8 mouse cellular contexts compared by ENCODE assay signal in genomic region chr2:164909542-164909941, GRCm38 (mm10). TPM values are rescaled to one million over a fixed set of nuclear protein-coding genes. Genes with fewer than 3 reads are reported as not detected.
A peak's percentile ranks its signal among the peaks of the same experiment; 100 is the strongest.
DNase-seq lines count a peak whose midpoint lies in the region; ATAC-seq and TF ChIP-seq lines count a peak whose summit lies in the region.

No protein-coding gene starts in this region.

- H3K4me1 ChIP-seq in forebrain, embryonic 12.5 days: peaks cover 23% of the 10 kb centered on the region
- peaks cover 17% of the 10 kb centered on the region for H3K4me1 ChIP-seq in intestine, embryonic 16.5 days (ENCODE audit: control insufficient read depth, insufficient read depth, low read length)
- H3K4me1 ChIP-seq in thymus, adult 2 months (replicated peaks; ENCODE audit: control insufficient read depth, insufficient read depth, low read length): peaks cover 39% of the 10 kb centered on the region

- TF ChIP-seq POLR2A in thymus, adult 2 months (IDR thresholded peaks at IDR 0.05; ENCODE audit: control insufficient read depth, extremely low read depth, insufficient read depth, low read length, poor library complexity): no peak

- peaks cover 8% of the 10 kb centered on the region for H3K9me3 ChIP-seq in forebrain, embryonic 12.5 days
- peaks cover 6% of the 10 kb centered on the region for H3K9me3 ChIP-seq in intestine, embryonic 16.5 days (ENCODE audit: control insufficient read depth, low read length)

- H3K9ac ChIP-seq in forebrain, embryonic 12.5 days: peak overlapping the region; percentile 17; the same call in 1 of the 2 replicates
- H3K9ac ChIP-seq in intestine, embryonic 16.5 days (ENCODE audit: low read depth, low read length): peak overlapping the region; percentile 93

- 82% methylated on average over 1 of the region's 1 CpGs for WGBS in forebrain, embryonic 12.5 days
- WGBS in intestine, embryonic 16.5 days: 75% methylated on average over 1 of the region's 1 CpGs
- 77% methylated on average over 1 of the region's 1 CpGs for WGBS in thymus, adult 2 months

- H3K4me3 ChIP-seq in forebrain, embryonic 12.5 days (replicated peaks): peak overlapping the region; percentile 74
- H3K4me3 ChIP-seq in intestine, embryonic 16.5 days (ENCODE audit: low read length): peak overlapping the region; percentile 93
- H3K4me3 ChIP-seq in thymus, adult 2 months (ENCODE audit: control insufficient read depth, insufficient read depth, low read length): no peak overlapping the region

- ATAC-seq in forebrain, embryonic 12.5 days (ENCODE audit: low FRiP score): no peak
- no peak for ATAC-seq in intestine, embryonic 16.5 days
- ATAC-seq in neutrophil, adult 5-6 weeks (ENCODE audit: extremely low read depth, insufficient number of reproducible peaks, low FRiP score, poor library complexity, severe bottlenecking): peak; percentile 20; the same call in 1 of the 2 replicates

- peaks cover 52% of the 10 kb centered on the region for H3K36me3 ChIP-seq in forebrain, embryonic 12.5 days (replicated peaks)
- H3K36me3 ChIP-seq in intestine, embryonic 16.5 days (ENCODE audit: control insufficient read depth, insufficient read depth, low read length): peaks cover 41% of the 10 kb centered on the region
- peaks cover 43% of the 10 kb centered on the region for H3K36me3 ChIP-seq in thymus, adult 2 months (ENCODE audit: control insufficient read depth, insufficient read depth, low read length)

- no peaks in the 10 kb centered on the region for H3K27me3 ChIP-seq in forebrain, embryonic 12.5 days
- H3K27me3 ChIP-seq in intestine, embryonic 16.5 days (replicated peaks; ENCODE audit: control insufficient read depth, insufficient read depth, low read length): no peaks in the 10 kb centered on the region
- no peaks in the 10 kb centered on the region for H3K27me3 ChIP-seq in thymus, adult 2 months (ENCODE audit: control insufficient read depth, insufficient read depth, low read length)

- peak overlapping the region; percentile 88 for H3K4me2 ChIP-seq in forebrain, embryonic 12.5 days
- H3K4me2 ChIP-seq in intestine, embryonic 16.5 days (ENCODE audit: low read depth, low read length): peak overlapping the region; percentile 69

- 0 out of 2 replicates have a peak overlapping the region, but pooled peaks have one; percentile 8 for H3K27ac ChIP-seq in forebrain, embryonic 12.5 days
- no peak overlapping the region for H3K27ac ChIP-seq in intestine, embryonic 16.5 days (ENCODE audit: low read length)
- no peak overlapping the region for H3K27ac ChIP-seq in thymus, adult 2 months (ENCODE audit: control insufficient read depth, insufficient read depth, low read length)

- DNase-seq in B cell, adult 2 months: peak; percentile 31 to 42
- peak; percentile 72 for DNase-seq in MN1 (ENCODE audit: low spot score)
- peak; percentile 47 to 53 for DNase-seq in lung, adult 18-20 months
- no peak for DNase-seq in thymus, postnatal 4 days
- no peak for DNase-seq in thymus, adult 2 months

- no peak for TF ChIP-seq CTCF in thymus, adult 2 months (IDR thresholded peaks at IDR 0.05; ENCODE audit: borderline replicate concordance, control insufficient read depth, extremely low read depth, insufficient read depth, low read length, poor library complexity)

RNA-seq across cellular contexts. Expression of gene Zfp335, which starts 2.0 kb away (rescaled TPM):
- 18.3 and 19.1 TPM in 2 replicates for polyA plus RNA-seq in forebrain, embryonic 12.5 days (2016; fragmentation: Nextera tagmentation; extraction: Ambion mirVana)
- 9.6 and 10.5 TPM in 2 replicates for polyA plus RNA-seq in intestine, embryonic 16.5 days (2015; fragmentation: Nextera tagmentation; extraction: Ambion mirVana)
- 28.2 and 30.4 TPM in 2 replicates for total RNA-seq in neutrophil, adult 5-6 weeks (2017)
- 92.6 and 99.0 TPM in 2 replicates for polyA plus RNA-seq in thymus, adult 2 months (2012; rRNA removed)

RNA-seq across cellular contexts. Expression of gene Pcif1, which starts 30.4 kb away (rescaled TPM):
- polyA plus RNA-seq in forebrain, embryonic 12.5 days (2016; fragmentation: Nextera tagmentation; extraction: Ambion mirVana): 92.9 and 96.3 TPM in 2 replicates
- polyA plus RNA-seq in intestine, embryonic 16.5 days (2015; fragmentation: Nextera tagmentation; extraction: Ambion mirVana): 57.9 and 64.0 TPM in 2 replicates
- total RNA-seq in neutrophil, adult 5-6 weeks (2017): 59.3 and 66.9 TPM in 2 replicates
- polyA plus RNA-seq in thymus, adult 2 months (2012; rRNA removed): 79.7 and 87.9 TPM in 2 replicates

RNA-seq across cellular contexts. Expression of gene Mmp9, which starts 31.0 kb away (rescaled TPM):
- polyA plus RNA-seq in forebrain, embryonic 12.5 days (2016; fragmentation: Nextera tagmentation; extraction: Ambion mirVana): 3.6 and 4.4 TPM in 2 replicates
- 7.6 and 9.3 TPM in 2 replicates for polyA plus RNA-seq in intestine, embryonic 16.5 days (2015; fragmentation: Nextera tagmentation; extraction: Ambion mirVana)
- total RNA-seq in neutrophil, adult 5-6 weeks (2017): 611 and 622 TPM in 2 replicates
- polyA plus RNA-seq in thymus, adult 2 months (2012; rRNA removed): 29.1 and 31.7 TPM in 2 replicates

RNA-seq across cellular contexts. Expression of gene Slc12a5, which starts 51.1 kb away (rescaled TPM):
- 5.6 and 6.2 TPM in 2 replicates for polyA plus RNA-seq in forebrain, embryonic 12.5 days (2016; fragmentation: Nextera tagmentation; extraction: Ambion mirVana)
- polyA plus RNA-seq in intestine, embryonic 16.5 days (2015; fragmentation: Nextera tagmentation; extraction: Ambion mirVana): 0.23 and 0.32 TPM in 2 replicates
- 0.98 and 1.7 TPM in 2 replicates for total RNA-seq in neutrophil, adult 5-6 weeks (2017)
- polyA plus RNA-seq in thymus, adult 2 months (2012; rRNA removed): 0.70 and 1.3 TPM in 2 replicates

RNA-seq across cellular contexts. Expression of gene Pltp, which starts 52.0 kb away (rescaled TPM):
- polyA plus RNA-seq in forebrain, embryonic 12.5 days (2016; fragmentation: Nextera tagmentation; extraction: Ambion mirVana): 39.0 and 40.4 TPM in 2 replicates
- 31.4 and 31.5 TPM in 2 replicates for polyA plus RNA-seq in intestine, embryonic 16.5 days (2015; fragmentation: Nextera tagmentation; extraction: Ambion mirVana)
- 8.0 and 11.2 TPM in 2 replicates for total RNA-seq in neutrophil, adult 5-6 weeks (2017)
- 227 and 263 TPM in 2 replicates for polyA plus RNA-seq in thymus, adult 2 months (2012; rRNA removed)

Comparison
In these comparisons a context has a peak if more than half of its experiments do, and no peak if none do; other contexts are left out.
1. DNase-seq: peak in B cell, adult 2 months (2 of 2), MN1 (single experiment) and lung, adult 18-20 months (2 of 2); none in thymus, postnatal 4 days (single experiment) and thymus, adult 2 months (single experiment).